Mouse (Mus musculus) heart, postnatal 0 days (tissue): Measurements from ENCODE around the gene Tpgs1.

Experiments
- CTCF ChIP-seq: IDR thresholded peaks from 2 replicates; pipeline ENCODE4 v1.5.1; 2016; ENCODE audit warnings: antibody characterized with exemption, control low read depth, low read depth
- EP300 ChIP-seq: IDR thresholded peaks from 2 replicates; pipeline ENCODE4 v1.6.1; 2016; ENCODE audit warnings: antibody characterized with exemption, low read depth

DNA sequence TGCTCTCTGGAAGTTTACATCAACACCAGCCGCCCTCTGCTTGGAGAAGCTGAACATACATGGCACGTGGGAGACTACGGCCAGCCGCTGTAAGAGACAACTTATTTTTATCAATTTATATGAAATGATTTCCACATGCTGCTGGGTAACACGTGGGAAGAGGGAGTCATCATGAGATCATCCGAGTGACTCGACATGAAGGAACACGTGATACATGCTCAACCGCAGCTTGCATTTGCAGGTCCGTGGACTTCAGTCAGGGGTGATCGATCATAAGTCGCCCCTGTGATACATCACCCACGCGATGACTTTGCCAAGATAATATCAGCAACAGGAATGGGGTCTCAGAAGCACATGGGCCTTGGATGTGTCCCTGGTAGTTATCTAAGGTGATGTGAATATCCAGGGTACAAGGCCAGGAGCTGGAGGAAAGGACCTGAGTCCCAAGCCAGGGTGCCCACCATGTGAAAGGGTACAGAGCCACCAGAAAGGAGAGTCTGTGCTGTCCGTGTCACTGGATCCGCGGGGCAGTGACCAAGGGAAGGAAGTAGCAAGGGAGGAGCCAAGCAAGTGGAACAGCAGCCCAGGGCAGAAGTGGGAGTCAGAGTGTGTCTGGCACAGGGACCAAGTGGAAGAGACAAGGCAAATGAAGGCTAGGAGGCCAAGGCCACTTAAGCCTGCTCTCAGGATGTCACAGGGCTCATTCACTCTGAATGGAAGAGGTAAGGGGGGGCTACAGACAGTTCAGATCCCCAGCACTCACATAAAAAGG, 36.0 kb upstream of the Tpgs1 start:
- TF ChIP-seq CTCF (no peak), EP300 (no peak)
